Mouse (Mus musculus): Measurements from ENCODE around the gene Slc31a1. TPM values are rescaled to one million over a fixed set of nuclear protein-coding genes. Genes with fewer than 3 reads are reported as not detected.

Slc31a1 gene
- polyA plus RNA-seq, 1 experiment: 68.2 TPM

DNA sequence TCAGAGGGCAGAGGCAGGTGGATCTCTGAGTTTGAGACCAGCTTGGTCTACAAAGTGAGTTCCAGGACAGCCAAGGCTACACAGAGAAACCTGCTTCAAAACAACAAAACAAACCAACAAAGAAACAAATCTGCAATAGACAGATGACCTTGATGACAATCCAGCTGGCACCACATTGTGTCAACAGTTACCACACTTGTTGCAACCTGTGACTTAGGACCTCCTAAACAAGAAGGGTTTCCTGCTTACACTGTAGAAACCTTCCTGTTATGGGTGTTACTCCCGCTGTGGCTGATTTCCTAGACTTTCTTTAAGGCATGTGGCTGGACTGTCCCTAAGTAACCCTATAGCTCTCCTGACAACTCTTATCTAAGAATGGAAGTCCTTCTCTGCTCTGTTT lies 35.3 kb downstream of the Slc31a1 start:
- no peak for DNase-seq (ENCODE audit: low read depth, low spot score)
- WGBS: 90% methylated on average over 1 of the region's 1 CpGs

DNA sequence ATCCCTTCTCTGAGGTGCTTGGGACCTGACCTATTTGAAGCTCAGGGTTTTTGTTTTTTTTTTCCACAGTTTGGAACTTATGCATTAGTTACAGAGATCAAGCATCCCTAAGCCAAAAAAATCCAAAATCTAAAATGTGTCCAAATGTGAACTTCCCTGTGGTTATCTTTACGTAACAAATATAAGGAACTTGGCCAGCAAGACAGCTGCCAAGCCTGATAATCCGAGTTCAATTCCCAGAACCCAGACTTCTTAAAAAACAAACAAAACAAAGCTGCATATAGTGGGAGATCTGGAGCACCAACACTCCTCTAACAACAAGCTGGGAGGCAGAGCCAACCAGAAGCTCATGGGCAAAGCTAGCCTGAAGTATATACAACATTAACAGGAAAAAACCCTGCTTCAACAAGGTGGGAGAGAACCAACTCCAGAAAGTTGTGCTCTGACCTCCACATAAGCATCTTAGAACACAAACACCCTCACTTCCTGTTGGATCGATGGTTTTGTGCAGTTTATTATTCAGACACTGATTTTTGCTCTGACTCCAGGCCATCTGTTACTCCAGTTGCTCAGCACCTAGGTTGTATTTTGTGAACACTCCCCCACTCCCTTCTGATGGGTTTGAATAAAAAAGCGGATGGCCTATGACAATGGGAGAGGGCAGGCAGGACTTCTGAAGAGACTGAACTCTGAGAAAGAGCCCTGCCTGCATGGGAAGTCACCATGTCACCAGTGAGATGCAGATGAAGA lies 37.3 kb downstream of the Slc31a1 start:
- 59% methylated on average over 4 of the region's 4 CpGs for WGBS
- no peak for DNase-seq (ENCODE audit: low read depth, low spot score)

DNA sequence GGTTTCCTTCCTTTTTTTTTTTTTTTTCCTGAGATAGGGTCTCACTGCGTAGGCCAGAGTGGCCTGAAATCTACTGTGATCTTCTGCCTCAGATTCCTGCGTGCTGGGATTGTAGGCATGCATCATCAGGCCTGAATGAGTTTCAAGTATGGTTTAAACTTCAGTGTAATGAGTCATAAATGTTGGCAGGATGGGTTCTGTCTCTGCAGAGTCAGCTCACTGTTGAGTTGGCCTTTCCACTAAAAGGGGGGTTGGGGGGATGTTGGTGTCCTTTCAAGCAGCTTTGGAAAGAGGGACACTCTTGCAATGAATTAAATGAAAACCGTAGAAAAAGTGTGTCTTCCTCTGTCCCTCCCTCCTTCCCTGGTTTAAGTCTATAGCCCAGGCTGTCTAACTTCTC lies 38.4 kb downstream of the Slc31a1 start:
- 71% methylated on average over 3 of the region's 3 CpGs for WGBS
- no peak for DNase-seq (ENCODE audit: low read depth, low spot score)

DNA sequence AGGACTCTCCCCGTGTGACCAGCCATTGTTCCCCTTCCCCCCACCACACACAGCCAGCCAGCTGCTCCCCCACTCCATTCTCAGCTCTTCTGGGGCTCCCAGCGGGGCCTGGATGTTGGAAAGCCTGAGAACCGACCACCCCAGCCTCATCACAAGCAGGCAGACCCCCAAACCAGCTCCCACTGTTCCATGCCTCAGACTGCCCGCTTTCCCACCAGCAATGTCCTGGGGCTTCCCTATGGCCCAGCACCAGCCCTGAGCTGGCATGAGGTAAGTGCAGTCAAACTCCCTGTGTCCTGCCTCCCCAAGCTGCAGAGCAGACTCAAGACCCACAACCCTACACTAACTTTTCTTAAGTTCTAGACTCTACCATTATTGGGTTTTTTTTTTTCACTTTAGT lies 45.6 kb downstream of the Slc31a1 start:
- 83% methylated on average over 4 of the region's 4 CpGs for WGBS
- no peak for DNase-seq (ENCODE audit: low read depth, low spot score)

DNA sequence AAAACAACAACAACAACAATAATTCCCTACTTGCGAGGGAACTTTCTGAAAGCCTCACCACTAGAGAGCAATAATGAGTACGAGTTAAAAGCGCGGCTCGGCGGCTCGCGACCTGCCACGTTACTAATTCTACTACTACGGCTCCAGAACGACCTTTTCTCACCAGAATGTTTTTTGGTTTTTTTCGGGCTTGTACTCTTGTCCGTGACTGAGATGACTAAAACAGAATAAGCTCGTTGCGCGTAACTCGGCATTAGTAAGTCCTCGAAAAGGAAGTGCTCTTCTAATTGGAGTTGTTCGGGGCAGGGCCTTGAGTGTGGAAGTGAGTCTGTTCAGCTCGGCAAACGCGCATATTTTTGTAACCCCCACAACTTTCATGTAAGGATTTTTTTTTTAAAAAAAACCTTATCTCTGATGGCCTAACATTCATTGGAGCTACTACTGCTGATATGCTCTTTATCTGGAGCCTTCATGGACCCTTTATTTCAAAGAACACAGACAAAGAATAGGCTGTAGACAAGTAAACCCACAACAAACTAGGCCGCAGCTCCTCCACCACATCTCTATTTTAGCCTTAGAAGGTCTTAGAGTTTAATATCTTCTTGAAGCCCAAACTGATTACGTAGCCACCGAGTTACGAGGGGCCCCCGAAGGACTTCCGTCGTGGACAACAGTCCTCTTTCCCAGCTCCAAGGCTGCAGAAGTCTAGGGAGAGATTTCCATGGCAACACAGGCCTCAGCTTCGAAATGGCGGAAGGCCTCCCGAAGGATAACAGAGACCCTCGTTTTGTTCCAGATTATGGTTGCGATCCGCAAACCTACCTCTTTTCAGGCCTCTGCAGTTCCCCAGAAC lies 47.4 kb downstream of the Slc31a1 start:
- under 1% methylated on average over 35 of the region's 35 CpGs for WGBS
- DNase-seq (ENCODE audit: low read depth, low spot score): peak; percentile 54

DNA sequence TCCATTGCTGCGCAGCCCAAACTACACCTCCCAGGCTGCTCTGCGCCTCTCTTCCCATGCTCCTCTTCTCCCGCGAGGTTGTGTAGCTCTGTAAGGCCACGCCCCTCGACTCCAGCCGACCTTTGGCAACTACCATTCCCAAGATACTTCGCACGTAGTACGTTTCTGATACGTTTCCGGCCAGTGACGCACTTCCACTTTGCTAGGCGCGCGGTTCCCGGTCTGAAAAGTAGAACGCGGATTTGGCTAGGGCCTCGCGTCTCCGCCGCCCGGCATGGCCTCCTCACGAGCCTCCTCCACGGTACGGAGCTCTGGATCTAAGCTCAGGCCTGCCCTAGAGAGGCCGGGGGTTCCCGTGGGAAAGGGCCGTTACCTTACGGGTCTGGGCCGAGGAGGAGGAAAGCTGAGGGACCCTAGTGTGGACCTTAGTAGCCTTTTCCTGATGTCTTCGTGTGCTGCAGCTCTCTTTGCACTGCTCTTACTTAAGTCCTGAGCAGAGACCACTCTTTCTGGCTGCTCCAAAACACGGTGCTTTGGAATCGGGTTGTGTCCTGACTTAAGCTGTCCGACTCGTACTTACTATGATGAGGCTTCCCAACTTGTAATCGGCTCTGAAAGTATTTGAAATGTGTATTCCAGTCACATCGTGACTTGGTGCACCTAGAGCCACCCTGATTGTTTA lies 48.2 kb downstream of the Slc31a1 start, which contains the start of the genes Cdc26 and Prpf4:
Gene Cdc26 (minus strand): TSS at position 42 of the 682 bp plus-strand sequence.
Gene Prpf4 (plus strand): TSS at position 197 of the 682 bp plus-strand sequence.
- under 1% methylated on average over 39 of the region's 39 CpGs for WGBS
- DNase-seq (ENCODE audit: low read depth, low spot score): peak; percentile 99

- WGBS: 6% methylated on average over 6 of the region's 6 CpGs
- DNase-seq (ENCODE audit: low read depth, low spot score): no peak
Measured at GRCm38 (mm10) chr4:62409615-62410014, 49.1 kb downstream of the Slc31a1 start.

DNA sequence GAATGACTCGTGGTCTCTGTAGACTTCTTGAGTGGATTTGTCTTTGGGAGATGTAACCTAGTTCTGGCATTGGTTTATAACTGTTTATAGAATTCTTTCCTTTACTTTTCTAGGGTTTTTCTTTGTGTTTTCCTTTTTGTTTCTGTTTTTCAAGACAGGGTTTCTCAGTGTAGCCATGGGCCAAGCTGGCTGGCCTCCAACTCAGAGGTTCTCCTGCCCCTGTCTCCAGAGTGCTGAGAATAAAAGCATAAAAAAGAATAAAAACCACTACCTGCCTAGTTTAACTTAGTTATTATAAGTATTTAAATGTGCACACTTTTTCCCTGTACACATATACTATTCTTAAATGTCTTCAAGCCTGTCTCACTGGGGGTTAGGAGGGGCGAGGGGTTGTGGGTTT lies 49.8 kb downstream of the Slc31a1 start:
- no peak for DNase-seq (ENCODE audit: low read depth, low spot score)
- WGBS: 71% methylated on average over 2 of the region's 2 CpGs

GRCm38 (mm10) chr4:62411606-62412005 lies 51.1 kb downstream of the Slc31a1 start:
- WGBS: 87% methylated on average over 10 of the region's 10 CpGs
- DNase-seq (ENCODE audit: low read depth, low spot score): no peak

GRCm38 (mm10) chr4:62418448-62418847 lies 57.9 kb downstream of the Slc31a1 start:
- DNase-seq (ENCODE audit: low read depth, low spot score): no peak
- WGBS: 87% methylated on average over 8 of the region's 8 CpGs

DNA sequence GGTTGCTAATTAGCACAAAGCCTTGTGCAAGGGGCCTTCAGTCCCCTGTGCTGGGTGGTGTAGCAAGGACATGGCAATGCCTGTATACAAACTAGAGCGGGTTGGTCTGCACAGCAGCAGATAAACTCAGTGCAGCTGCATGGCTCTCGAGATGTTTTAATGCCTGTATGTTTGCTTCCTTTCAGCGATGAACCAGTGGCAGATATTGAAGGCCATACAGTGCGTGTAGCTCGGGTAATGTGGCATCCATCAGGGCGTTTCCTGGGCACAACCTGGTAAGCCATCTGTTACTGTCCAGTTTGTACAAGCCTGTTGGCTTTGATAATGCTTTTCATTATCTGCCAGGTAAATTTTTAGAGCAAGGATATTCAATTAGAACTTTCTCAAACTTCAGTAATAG lies 58.6 kb downstream of the Slc31a1 start:
- no peak for DNase-seq (ENCODE audit: low read depth, low spot score)
- WGBS: 91% methylated on average over 6 of the region's 6 CpGs

GRCm38 (mm10) chr4:62425891-62426290 lies 65.4 kb downstream of the Slc31a1 start:
- WGBS: 92% methylated on average over 4 of the region's 4 CpGs
- DNase-seq (ENCODE audit: low read depth, low spot score): no peak

DNA sequence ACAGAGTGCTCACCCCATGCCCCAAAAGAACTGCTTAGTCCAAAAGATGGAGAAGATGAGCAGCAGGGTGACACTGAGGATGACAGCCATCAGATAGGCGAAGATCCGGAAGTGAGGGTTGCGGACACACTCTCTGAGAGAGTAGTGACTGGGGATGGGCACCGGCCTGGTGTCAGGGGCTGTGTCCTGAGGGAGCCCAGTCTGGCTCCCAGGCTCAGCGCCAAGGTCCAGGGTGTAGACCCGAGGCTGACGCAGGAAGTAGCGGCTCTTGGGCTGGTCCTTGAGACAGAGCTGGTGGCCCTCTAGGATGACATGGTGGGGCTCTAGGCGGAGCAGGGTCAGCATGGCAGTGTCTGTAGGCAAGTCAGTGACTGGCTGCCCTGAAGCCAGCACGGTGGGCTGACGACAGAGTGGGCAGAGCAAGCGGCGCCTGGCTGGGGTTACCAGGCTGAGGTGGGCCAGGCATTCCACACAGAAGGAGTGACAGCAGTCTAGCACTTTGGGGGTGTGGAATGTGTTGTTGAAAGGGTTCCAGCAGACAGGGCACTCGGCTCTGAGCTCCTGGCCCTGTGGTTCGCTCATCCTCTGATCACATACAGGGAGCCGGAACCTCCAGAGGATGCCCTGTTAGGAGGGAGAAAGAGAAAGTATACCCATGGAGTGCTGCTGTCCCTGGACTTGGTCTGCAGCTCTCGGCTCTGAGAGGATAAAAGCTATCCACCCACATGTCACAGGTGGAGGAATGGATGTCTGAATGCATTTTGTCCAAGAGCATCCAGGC lies 67.6 kb downstream of the Slc31a1 start:
- DNase-seq (ENCODE audit: low read depth, low spot score): no peak
- WGBS: 70% methylated on average over 17 of the region's 17 CpGs

- WGBS: 88% methylated on average over 9 of the region's 9 CpGs
- DNase-seq (ENCODE audit: low read depth, low spot score): no peak
Measured at GRCm38 (mm10) chr4:62429616-62430015, 69.1 kb downstream of the Slc31a1 start.

GRCm38 (mm10) chr4:62430678-62431077 lies 70.2 kb downstream of the Slc31a1 start:
- no peak for DNase-seq (ENCODE audit: low read depth, low spot score)

DNA sequence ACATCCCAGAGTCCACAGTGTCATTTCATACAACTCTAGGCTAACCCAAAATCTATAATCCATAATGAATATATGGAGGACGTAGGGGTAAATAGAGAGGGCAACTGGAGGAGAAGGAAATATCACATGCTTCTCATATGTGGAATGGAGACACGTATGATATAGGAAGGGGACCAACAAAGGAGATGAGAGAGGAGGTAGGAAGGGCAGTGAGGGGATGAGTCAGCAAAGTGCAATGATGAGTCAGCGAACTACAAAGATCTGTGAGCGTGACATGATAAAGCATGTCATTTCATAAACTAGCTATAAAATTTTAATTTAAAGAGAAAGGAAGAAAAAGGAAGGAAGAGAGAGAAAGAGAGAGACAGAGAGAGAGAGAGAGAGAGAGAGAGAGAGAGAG lies 71.0 kb downstream of the Slc31a1 start:
- 79% methylated on average over 4 of the region's 4 CpGs for WGBS
- DNase-seq (ENCODE audit: low read depth, low spot score): no peak

GRCm38 (mm10) chr4:62433939-62434870 lies 73.7 kb downstream of the Slc31a1 start:
- 39% methylated on average over 7 of the region's 7 CpGs for WGBS

GRCm38 (mm10) chr4:62435081-62435480 lies 74.6 kb downstream of the Slc31a1 start, which contains the start of gene Rnf183:
Gene Rnf183, minus strand, starts transcription at chr4:62435252.
- WGBS: 63% methylated on average over 6 of the region's 6 CpGs
- no peak for DNase-seq (ENCODE audit: low read depth, low spot score)

More at GRCm38 (mm10) chr4:62433939-62434870, 73.7 kb downstream of the Slc31a1 start:
- DNase-seq (ENCODE audit: low read depth, low spot score): no peak
